Mouse (Mus musculus) liver, postnatal 0 days (tissue): Measurements from ENCODE around the gene Izumo3. TPM values are rescaled to one million over a fixed set of nuclear protein-coding genes. Genes with fewer than 3 reads are reported as not detected.
"Not testable (repeated sequence)": the region's sequence is repeated elsewhere in the genome, so short reads cannot be mapped to it uniquely, and the experiment has no call there.

Experiments used
- ATAC-seq: fragments of 200-750 bp; cut with Nextera tagmentation; 2 replicates; pipeline ENCODE4 v1.8.0; 2017; ENCODE audit warnings: mild to moderate bottlenecking, moderate library complexity
- DNase-seq: peaks from one replicate; pipeline ENCODE4 v3.0.0-alpha.2; 2016
- H3K27ac ChIP-seq: fragments of 300-500 bp; sonication (generic); 2 replicates; pipeline ENCODE4 v1.5.1; 2014; ENCODE audit warnings: antibody characterized with exemption, moderate library complexity, mild to moderate bottlenecking, low read depth
- H3K27me3 ChIP-seq: fragments of 300-500 bp; sonication (generic); 2 replicates; pipeline ENCODE4 v1.6.1; 2014; ENCODE audit warnings: low read length, control low read depth, mixed read lengths; ENCODE audit not compliant: insufficient read depth
- H3K36me3 ChIP-seq: fragments of 300-500 bp; sonication (generic); replicated peaks from 2 replicates; pipeline ENCODE4 v1.6.1; 2014; ENCODE audit warnings: mild to moderate bottlenecking, control low read depth, low read length, moderate library complexity, mixed read lengths; ENCODE audit not compliant: insufficient read depth
- H3K4me1 ChIP-seq: fragments of 300-500 bp; sonication (generic); 2 replicates; pipeline ENCODE4 v1.6.1; 2014; ENCODE audit warnings: antibody characterized with exemption, mild to moderate bottlenecking, control low read depth; ENCODE audit not compliant: insufficient read depth
- H3K4me2 ChIP-seq: fragments of 300-500 bp; sonication (generic); 2 replicates; pipeline ENCODE4 v1.6.1; 2014; ENCODE audit warnings: low read depth, mild to moderate bottlenecking, low read length, moderate library complexity, mixed read lengths
- H3K4me3 ChIP-seq: fragments of 300-500 bp; sonication (generic); 2 replicates; pipeline ENCODE4 v1.5.1; 2014; ENCODE audit warnings: low read depth, low read length
- H3K9ac ChIP-seq: fragments of 300-500 bp; sonication (generic); replicated peaks from 2 replicates; pipeline ENCODE4 v1.6.1; 2014; ENCODE audit warnings: mild to moderate bottlenecking, moderate library complexity
- H3K9me3 ChIP-seq: fragments of 300-500 bp; sonication (generic); 2 replicates; pipeline ENCODE4 v1.6.1; 2016; ENCODE audit warnings: mild to moderate bottlenecking, control low read depth, low read length, mixed read lengths
- CTCF ChIP-seq: sonication (generic); IDR thresholded peaks from 2 replicates; pipeline ENCODE4 v1.5.1; 2016; ENCODE audit warnings: antibody characterized with exemption, low read depth
- EP300 ChIP-seq: IDR thresholded peaks from 2 replicates; pipeline ENCODE4 v1.6.1; 2016; ENCODE audit warnings: antibody characterized with exemption, low read depth, mild to moderate bottlenecking
- WGBS: fragments of 180-500 bp; shearing (Covaris S2); extraction: QIAGEN DNeasy Blood & Tissue Kit; methylation state at CpG from one replicate; pipeline ENCODE4 v1.1.7; 2014; ENCODE audit not compliant: insufficient replicate concordance; 5-methylcytosine and 5-hydroxymethylcytosine counted together
- polyA plus RNA-seq: library from polyadenylated mRNA; unstranded; fragments of >200 nt; fragmentation: Nextera tagmentation; extraction: Ambion mirVana; gene quantifications from 2 replicates; pipeline ENCODE4 v1.2.1, GENCODE M21; 2015

Gene Izumo3
- polyA plus RNA-seq = not detected in 2 replicates

- no peak for DNase-seq
- Histone ChIP-seq H3K9ac (no peak within 1 kb of the TSS), H3K27me3 (no peaks in the 10 kb centered on the region), H3K4me3 (no peak within 1 kb of the TSS), H3K4me2 (no peak within 1 kb of the TSS), H3K4me1 (no peaks in the 10 kb centered on the region), H3K27ac (no peak within 1 kb of the TSS), H3K36me3 (no peaks in the 10 kb centered on the region), H3K9me3 (no peaks in the 10 kb centered on the region)
- TF ChIP-seq CTCF (no peak), EP300 (no peak)
- ATAC-seq = no peak
Measured at GRCm38 (mm10) chr4:92147134-92147533, at the start of gene Izumo3. Gene Izumo3 (minus strand): TSS chr4:92147234.

- 67% methylated on average over 1 of the region's 1 CpGs for WGBS
- not testable (repeated sequence) for H3K4me3 ChIP-seq, H3K9ac ChIP-seq
Measured at GRCm38 (mm10) chr4:92191649-92192048, 44.6 kb upstream of the Izumo3 start, which contains the start of gene Gm12666. Gene Gm12666 (minus strand): TSS chr4:92191749.

GRCm38 (mm10) chr4:92152646-92153045 lies 5.6 kb upstream of the Izumo3 start:
- WGBS = 77% methylated on average over 1 of the region's 1 CpGs
- DNase-seq = no peak

More at GRCm38 (mm10) chr4:92191649-92192048, 44.6 kb upstream of the Izumo3 start, which contains the start of gene Gm12666:
- not testable (repeated sequence) for H3K4me1 ChIP-seq, H3K9me3 ChIP-seq, ATAC-seq, H3K4me2 ChIP-seq, H3K27ac ChIP-seq, H3K27me3 ChIP-seq, H3K36me3 ChIP-seq, DNase-seq

GRCm38 (mm10) chr4:92111390-92111988 lies 35.5 kb downstream of the Izumo3 start:
- TF ChIP-seq EP300 (no peak), CTCF (no peak)
- Histone ChIP-seq H3K36me3 (no peaks in the 10 kb centered on the region), H3K4me2 (no peak overlapping the region), H3K9ac (no peak overlapping the region), H3K4me1 (no peaks in the 10 kb centered on the region), H3K9me3 (no peaks in the 10 kb centered on the region), H3K4me3 (no peak overlapping the region), H3K27me3 (no peaks in the 10 kb centered on the region), H3K27ac (no peak overlapping the region)
- no peak for DNase-seq
- no peak for ATAC-seq
- WGBS = 49% methylated on average over 8 of the region's 8 CpGs

More at GRCm38 (mm10) chr4:92152646-92153045, 5.6 kb upstream of the Izumo3 start:
- Histone ChIP-seq H3K36me3 (no peaks in the 10 kb centered on the region), H3K27ac (no peak overlapping the region), H3K9me3 (peaks cover 4% of the 10 kb centered on the region; the same call in 1 of the 2 replicates), H3K9ac (no peak overlapping the region), H3K27me3 (no peaks in the 10 kb centered on the region), H3K4me3 (no peak overlapping the region), H3K4me2 (no peak overlapping the region), H3K4me1 (no peaks in the 10 kb centered on the region)
- no peak for ATAC-seq
- TF ChIP-seq EP300 (no peak), CTCF (no peak)

GRCm38 (mm10) chr4:92097386-92097785 lies 49.6 kb downstream of the Izumo3 start:
- Histone ChIP-seq H3K4me1 (no peaks in the 10 kb centered on the region), H3K36me3 (no peaks in the 10 kb centered on the region), H3K4me2 (no peak overlapping the region), H3K9me3 (no peaks in the 10 kb centered on the region), H3K27me3 (no peaks in the 10 kb centered on the region), H3K4me3 (no peak overlapping the region), H3K9ac (no peak overlapping the region), H3K27ac (no peak overlapping the region)
- whole genome bisulfite sequencing = 90% methylated on average over 4 of the region's 4 CpGs
- DNase-seq = no peak
- no peak for TF ChIP-seq CTCF
- no peak for TF ChIP-seq EP300
- no peak for ATAC-seq

- no peaks in the 10 kb centered on the region for H3K36me3 ChIP-seq
- TF ChIP-seq EP300 = no peak
- TF ChIP-seq CTCF = no peak
- no peaks in the 10 kb centered on the region for H3K9me3 ChIP-seq
- 64% methylated on average over 1 of the region's 1 CpGs for WGBS
- H3K4me2 ChIP-seq = no peak overlapping the region
- H3K27ac ChIP-seq = no peak overlapping the region
- no peak overlapping the region for H3K4me3 ChIP-seq
- no peaks in the 10 kb centered on the region for H3K27me3 ChIP-seq
- no peak overlapping the region for H3K9ac ChIP-seq
- no peak for ATAC-seq
- no peak for DNase-seq
- H3K4me1 ChIP-seq = no peaks in the 10 kb centered on the region
Measured at GRCm38 (mm10) chr4:92095951-92096350, 51.1 kb downstream of the Izumo3 start.

Other genes with a start within 250 kb of the Izumo3 start
- not detected in 2 replicates for gene Gm12666, start 44.5 kb upstream of the Izumo3 start, polyA plus RNA-seq